Mouse (Mus musculus): Measurements from ENCODE around the gene Hjurp.

Hjurp gene

GRCm38 (mm10) chr1:88260114-88260513 is 17.3 kb downstream of the Hjurp start:
- peak; percentile 74 to 79 for DNase-seq

GRCm38 (mm10) chr1:88259643-88260024 is 17.8 kb downstream of the Hjurp start:
- no peak for DNase-seq

- DNase-seq, result peak in 1 of 2 experiments; percentile 47
Observed at GRCm38 (mm10) chr1:88258881-88259642, 18.4 kb downstream of the Hjurp start.

- no peak for DNase-seq
Observed at GRCm38 (mm10) chr1:88258361-88258760, 19.1 kb downstream of the Hjurp start.

- no peak for DNase-seq
Observed at GRCm38 (mm10) chr1:88257681-88258080, 19.8 kb downstream of the Hjurp start.

GRCm38 (mm10) chr1:88256886-88257663 is 20.4 kb downstream of the Hjurp start:
- no peak for DNase-seq

- DNase-seq, result no peak
Observed at GRCm38 (mm10) chr1:88255989-88256754, 21.3 kb downstream of the Hjurp start.

- DNase-seq, result no peak
Observed at GRCm38 (mm10) chr1:88255466-88255857, 22.0 kb downstream of the Hjurp start.

- DNase-seq, result no peak
Observed at GRCm38 (mm10) chr1:88254793-88255465, 22.5 kb downstream of the Hjurp start.

GRCm38 (mm10) chr1:88253540-88253939 is 23.9 kb downstream of the Hjurp start:
- no peak for DNase-seq

GRCm38 (mm10) chr1:88253106-88253505 is 24.3 kb downstream of the Hjurp start:
- no peak for DNase-seq

- no peak for DNase-seq
Observed at GRCm38 (mm10) chr1:88250023-88250422, 27.4 kb downstream of the Hjurp start.

- DNase-seq, result no peak
Observed at GRCm38 (mm10) chr1:88249596-88249995, 27.8 kb downstream of the Hjurp start.

- no peak for DNase-seq
Observed at GRCm38 (mm10) chr1:88248658-88249057, 28.8 kb downstream of the Hjurp start.

- no peak for DNase-seq
Observed at GRCm38 (mm10) chr1:88247660-88248059, 29.8 kb downstream of the Hjurp start.

GRCm38 (mm10) chr1:88246386-88246785 is 31.0 kb downstream of the Hjurp start:
- DNase-seq, result no peak

GRCm38 (mm10) chr1:88245881-88246280 is 31.6 kb downstream of the Hjurp start:
- DNase-seq, result no peak

- DNase-seq, result no peak
Observed at GRCm38 (mm10) chr1:88243861-88244260, 33.6 kb downstream of the Hjurp start.

- no peak for DNase-seq
Observed at GRCm38 (mm10) chr1:88240579-88240978, 36.9 kb downstream of the Hjurp start.

- DNase-seq, result no peak
Observed at GRCm38 (mm10) chr1:88240072-88240471, 37.4 kb downstream of the Hjurp start.

GRCm38 (mm10) chr1:88238771-88239170 is 38.7 kb downstream of the Hjurp start:
- no peak for DNase-seq

GRCm38 (mm10) chr1:88237311-88237710 is 40.1 kb downstream of the Hjurp start:
- DNase-seq, result no peak

All from kidney, postnatal 36 days (tissue).